Comparison of ENCODE assay signal across 17 mouse cellular contexts in genomic region chr3:53469650-53470049, GRCm38 (mm10). TPM values are rescaled to one million over a fixed set of nuclear protein-coding genes. Genes with fewer than 3 reads are reported as not detected.
"Had no signal": no experiment of that assay in that cellular context is flagged by ENCODE, and none has a peak within 500 bp of the region (broad histone marks: within the 10 kb centered on the region; RNA-seq: fewer than 3 reads in every experiment).

No protein-coding gene starts in this region.

- DNase-seq: layer of hippocampus, postnatal 36 days; lung, embryonic 14.5 days; lung, postnatal 10 days; lung, postnatal 4 days; midbrain, embryonic 14.5 days; right cerebral cortex, adult 18-20 months; right cerebral cortex, postnatal 25 days had no signal

- H3K4me3 ChIP-seq: hindbrain, embryonic 13.5 days; limb, embryonic 15.5 days; midbrain, embryonic 10.5 days; myocyte; neural tube, embryonic 15.5 days had no signal

- H3K27me3 ChIP-seq: hindbrain, embryonic 13.5 days; limb, embryonic 15.5 days; neural tube, embryonic 15.5 days had no signal

- H3K4me2 ChIP-seq: hindbrain, embryonic 13.5 days; limb, embryonic 15.5 days; lung, embryonic 14.5 days; neural tube, embryonic 15.5 days had no signal

- H3K9ac ChIP-seq: hindbrain, embryonic 13.5 days; limb, embryonic 15.5 days; lung, embryonic 14.5 days; neural tube, embryonic 15.5 days had no signal

- H3K27ac ChIP-seq: hindbrain, embryonic 13.5 days; hindbrain, postnatal 0 days; limb, embryonic 15.5 days; midbrain, embryonic 10.5 days; neural tube, embryonic 15.5 days had no signal

- H3K9me3 ChIP-seq: hindbrain, embryonic 13.5 days; limb, embryonic 15.5 days; midbrain, embryonic 10.5 days; neural tube, embryonic 15.5 days had no signal

RNA-seq across cellular contexts. Expression of gene Stoml3, which starts 18.8 kb away (rescaled TPM):
- polyA plus RNA-seq: hindbrain, embryonic 13.5 days; hindbrain, postnatal 0 days; intestine, embryonic 14.5 days; limb, embryonic 11.5 days; midbrain, embryonic 10.5 days; midbrain, embryonic 14.5 days; myocyte; neural tube, embryonic 11.5 days; small intestine, adult 2 months had no signal
